Mouse (Mus musculus): ENCODE data around the gene Tpcn1.

GRCm38 (mm10) chr5:120525737-120526136 is 62.7 kb downstream of the Tpcn1 start:
- no peak for TF ChIP-seq POLR2A (IDR thresholded peaks at IDR 0.05; ENCODE audit: borderline replicate concordance, low read depth, low read length)
- TF ChIP-seq CTCF (IDR thresholded peaks at IDR 0.05; ENCODE audit: low read depth, low read length): no peak
